Mouse (Mus musculus): ENCODE measurements around the gene Hmg20b. TPM values are rescaled to one million over a fixed set of nuclear protein-coding genes. Genes with fewer than 3 reads are reported as not detected.

The Hmg20b gene
- total RNA-seq, 2 experiments from 2014 or later = 27.3 to 29.5 TPM

GRCm38 (mm10) chr10:81389373-81389772, 39.1 kb upstream of the Hmg20b start:
- intact Hi-C loops (cut with DNase I) = loop anchor here (1.0 kb wide), 1 partner anchor 61 kb away; no protein-coding TSS in a partner anchor
- no peak overlapping the region for H3K27ac ChIP-seq
- no peak overlapping the region for H3K4me3 ChIP-seq
- no peak for DNase-seq (ENCODE audit: extremely low spot score in 1 of 2, low spot score in 2 of 2)
- TF ChIP-seq CTCF (IDR thresholded peaks at IDR 0.05) = no peak

- intact Hi-C loops (cut with DNase I) = loop anchor here (1.0 kb wide), 1 partner anchor 62 kb away; no protein-coding TSS in a partner anchor
- no peak for TF ChIP-seq CTCF (IDR thresholded peaks at IDR 0.05)
- Histone ChIP-seq H3K27ac (no peak within 1 kb of the TSS), H3K4me3 (no peak within 1 kb of the TSS)
- no peak for DNase-seq (ENCODE audit: extremely low spot score in 1 of 2, low spot score in 2 of 2)
Observed at GRCm38 (mm10) chr10:81388505-81389055, 38.3 kb upstream of the Hmg20b start, which contains the start of gene Gm48552. Gene Gm48552, plus strand, starts transcription at chr10:81389005.

GRCm38 (mm10) chr10:81387716-81388115, 37.4 kb upstream of the Hmg20b start:
- Histone ChIP-seq H3K27ac (no peak overlapping the region), H3K4me3 (no peak overlapping the region)
- no peak for TF ChIP-seq CTCF (IDR thresholded peaks at IDR 0.05)
- no peak for DNase-seq (ENCODE audit: extremely low spot score in 1 of 2, low spot score in 2 of 2)
- intact Hi-C loops (cut with DNase I) = no loop called here

GRCm38 (mm10) chr10:81385603-81386306, 35.5 kb upstream of the Hmg20b start:
- intact Hi-C loops (cut with DNase I) = no loop called here
- Histone ChIP-seq H3K27ac (no peak overlapping the region), H3K4me3 (peak overlapping the region; percentile 86)
- TF ChIP-seq CTCF (IDR thresholded peaks at IDR 0.05) = no peak
- DNase-seq (ENCODE audit: extremely low spot score in 1 of 2, low spot score in 2 of 2) = no peak

GRCm38 (mm10) chr10:81384605-81384982, 34.3 kb upstream of the Hmg20b start:
- DNase-seq (ENCODE audit: extremely low spot score in 1 of 2, low spot score in 2 of 2) = no peak
- intact Hi-C loops (cut with DNase I) = no loop called here
- peak overlapping the region; percentile 86 for H3K4me3 ChIP-seq
- peak overlapping the region; percentile 81 for H3K27ac ChIP-seq
- TF ChIP-seq CTCF (IDR thresholded peaks at IDR 0.05) = no peak

- H3K4me3 ChIP-seq = peak within 1 kb of the TSS; percentile 86
- peak; percentile 97 to 98 for DNase-seq (ENCODE audit: extremely low spot score in 1 of 2, low spot score in 2 of 2)
- H3K27ac ChIP-seq = peak within 1 kb of the TSS; percentile 81
- no peak for TF ChIP-seq CTCF (IDR thresholded peaks at IDR 0.05)
- intact Hi-C loops (cut with DNase I) = no loop called here
Observed at GRCm38 (mm10) chr10:81383802-81384604, 33.7 kb upstream of the Hmg20b start, which contains the start of the genes Dohh and Gm48551. Gene Dohh, plus strand, starts transcription at chr10:81384428. Gene Gm48551, plus strand, starts transcription at chr10:81384466.

GRCm38 (mm10) chr10:81382039-81382438, 31.8 kb upstream of the Hmg20b start:
- intact Hi-C loops (cut with DNase I) = no loop called here
- TF ChIP-seq CTCF (IDR thresholded peaks at IDR 0.05) = no peak
- H3K27ac ChIP-seq = no peak overlapping the region
- H3K4me3 ChIP-seq = no peak overlapping the region
- DNase-seq (ENCODE audit: extremely low spot score in 1 of 2, low spot score in 2 of 2) = no peak

GRCm38 (mm10) chr10:81379809-81380378, 29.6 kb upstream of the Hmg20b start:
- H3K4me3 ChIP-seq = no peak overlapping the region
- H3K27ac ChIP-seq = no peak overlapping the region
- TF ChIP-seq CTCF (IDR thresholded peaks at IDR 0.05) = no peak
- intact Hi-C loops (cut with DNase I) = no loop called here
- no peak for DNase-seq (ENCODE audit: extremely low spot score in 1 of 2, low spot score in 2 of 2)

GRCm38 (mm10) chr10:81379183-81379553, 28.9 kb upstream of the Hmg20b start:
- DNase-seq (ENCODE audit: extremely low spot score in 1 of 2, low spot score in 2 of 2) = no peak
- Histone ChIP-seq H3K27ac (no peak overlapping the region), H3K4me3 (peak overlapping the region; percentile 50)
- TF ChIP-seq CTCF (IDR thresholded peaks at IDR 0.05) = no peak
- intact Hi-C loops (cut with DNase I) = no loop called here

- Histone ChIP-seq H3K27ac (no peak overlapping the region), H3K4me3 (peak overlapping the region; percentile 98)
- intact Hi-C loops (cut with DNase I) = no loop called here
- TF ChIP-seq CTCF (IDR thresholded peaks at IDR 0.05) = no peak
- DNase-seq (ENCODE audit: extremely low spot score in 1 of 2, low spot score in 2 of 2) = peak; percentile 100
Observed at GRCm38 (mm10) chr10:81378553-81379182, 28.4 kb upstream of the Hmg20b start.

GRCm38 (mm10) chr10:81377793-81378552, 27.7 kb upstream of the Hmg20b start, which contains the start of gene Fzr1:
Gene Fzr1, minus strand, starts transcription at chr10:81378516.
- peak within 1 kb of the TSS; percentile 98 for H3K4me3 ChIP-seq
- no peak for TF ChIP-seq CTCF (IDR thresholded peaks at IDR 0.05)
- DNase-seq (ENCODE audit: extremely low spot score in 1 of 2, low spot score in 2 of 2) = no peak
- intact Hi-C loops (cut with DNase I) = no loop called here
- peak within 1 kb of the TSS; percentile 90 for H3K27ac ChIP-seq
